Mouse (Mus musculus) large intestine, adult 2 months (tissue): Measurements from ENCODE around the gene Gm20431. TPM values are rescaled to one million over a fixed set of nuclear protein-coding genes. Genes with fewer than 3 reads are reported as not detected.
A peak's percentile ranks its signal among the peaks of the same experiment; 100 is the strongest.

Experiments used
- DNase-seq: peaks from one replicate; pipeline ENCODE4 v3.0.0-alpha.2; 2012; ENCODE audit warnings: low read depth, low spot score
- WGBS: fragments of 180-500 bp; shearing (Covaris S2); methylation state at CpG from one replicate; pipeline ENCODE4 v1.1.7; 2018; 5-methylcytosine and 5-hydroxymethylcytosine counted together
- polyA plus RNA-seq: library from polyadenylated mRNA; depleted of rRNA; stranded (reverse); fragments of >200 nt; gene quantifications from 2 replicates; pipeline ENCODE4 v1.2.3, GENCODE M21; 2012; rRNA removed

Gene Gm20431
- polyA plus RNA-seq = 1.2 TPM in 1 of 2 replicates, not detected in the other

- WGBS = under 1% methylated on average over 110 of the region's 110 CpGs
- no peak for DNase-seq
Measured at GRCm38 (mm10) chr2:167661270-167662203, at the start of gene Gm20431. TSS of gene Gm20431 (minus strand) at chr2:167661496.

- WGBS = 57% methylated on average over 6 of the region's 6 CpGs
- no peak for DNase-seq
Measured at GRCm38 (mm10) chr2:167710574-167710973, 49.3 kb upstream of the Gm20431 start.

GRCm38 (mm10) chr2:167709969-167710368 lies 48.7 kb upstream of the Gm20431 start:
- DNase-seq = no peak
- WGBS = 60% methylated on average over 6 of the region's 6 CpGs

GRCm38 (mm10) chr2:167708373-167708772 lies 47.1 kb upstream of the Gm20431 start:
- no peak for DNase-seq
- WGBS = 62% methylated on average over 15 of the region's 15 CpGs

- no peak for DNase-seq
- 72% methylated on average over 11 of the region's 11 CpGs for WGBS
Measured at GRCm38 (mm10) chr2:167706183-167706939, 45.1 kb upstream of the Gm20431 start.

- WGBS = 93% methylated on average over 4 of the region's 4 CpGs
Measured at GRCm38 (mm10) chr2:167704409-167704808, 43.1 kb upstream of the Gm20431 start.

GRCm38 (mm10) chr2:167702126-167702525 lies 40.8 kb upstream of the Gm20431 start:
- 86% methylated on average over 6 of the region's 6 CpGs for WGBS
- no peak for DNase-seq

More at GRCm38 (mm10) chr2:167704409-167704808, 43.1 kb upstream of the Gm20431 start:
- no peak for DNase-seq

GRCm38 (mm10) chr2:167701472-167701871 lies 40.2 kb upstream of the Gm20431 start:
- WGBS = 60% methylated on average over 5 of the region's 5 CpGs
- DNase-seq = no peak

GRCm38 (mm10) chr2:167700018-167700417 lies 38.7 kb upstream of the Gm20431 start:
- WGBS = 71% methylated on average over 5 of the region's 5 CpGs
- DNase-seq = no peak

GRCm38 (mm10) chr2:167697902-167698301 lies 36.6 kb upstream of the Gm20431 start:
- DNase-seq = peak; percentile 73
- WGBS = 8% methylated on average over 5 of the region's 5 CpGs

- 34% methylated on average over 7 of the region's 7 CpGs for WGBS
- DNase-seq = no peak
Measured at GRCm38 (mm10) chr2:167696143-167696542, 34.8 kb upstream of the Gm20431 start.

- WGBS = 54% methylated on average over 14 of the region's 14 CpGs
- no peak for DNase-seq
Measured at GRCm38 (mm10) chr2:167695491-167695890, 34.2 kb upstream of the Gm20431 start.

- DNase-seq = no peak
Measured at GRCm38 (mm10) chr2:167694963-167695362, 33.7 kb upstream of the Gm20431 start.

GRCm38 (mm10) chr2:167694244-167694643 lies 32.9 kb upstream of the Gm20431 start:
- whole genome bisulfite sequencing = 50% methylated on average over 1 of the region's 1 CpGs
- DNase-seq = no peak

More at GRCm38 (mm10) chr2:167694963-167695362, 33.7 kb upstream of the Gm20431 start:
- WGBS = 96% methylated on average over 7 of the region's 7 CpGs

- no peak for DNase-seq
- 79% methylated on average over 2 of the region's 2 CpGs for WGBS
Measured at GRCm38 (mm10) chr2:167693540-167693939, 32.2 kb upstream of the Gm20431 start.

GRCm38 (mm10) chr2:167692831-167693230 lies 31.5 kb upstream of the Gm20431 start:
- WGBS = 63% methylated on average over 3 of the region's 3 CpGs
- no peak for DNase-seq

- no peak for DNase-seq
- WGBS = 69% methylated on average over 14 of the region's 14 CpGs
Measured at GRCm38 (mm10) chr2:167691871-167692661, 30.8 kb upstream of the Gm20431 start.

GRCm38 (mm10) chr2:167691410-167691809 lies 30.1 kb upstream of the Gm20431 start:
- no peak for DNase-seq
- WGBS = 65% methylated on average over 6 of the region's 6 CpGs

GRCm38 (mm10) chr2:167690962-167691311 lies 29.6 kb upstream of the Gm20431 start:
- DNase-seq = no peak

More at GRCm38 (mm10) chr2:167690962-167691311, 29.6 kb upstream of the Gm20431 start:
- 18% methylated on average over 12 of the region's 12 CpGs for WGBS
